Mouse (Mus musculus) MEL (cell line): Measurements from ENCODE around the gene Iqschfp. TPM values are rescaled to one million over a fixed set of nuclear protein-coding genes. Genes with fewer than 3 reads are reported as not detected.
"Not testable (repeated sequence)": the region's sequence is repeated elsewhere in the genome, so short reads cannot be mapped to it uniquely, and the experiment has no call there.

Experiments used
- DNase-seq: peaks from one replicate; pipeline ENCODE4 v3.0.0; 2011; ENCODE audit warnings: low read depth, low spot score
- H3K27ac ChIP-seq: 2 replicates; pipeline ENCODE4 v1.5.1; 2012; ENCODE audit warnings: low read depth, mild to moderate bottlenecking, control low read depth, low read length, moderate library complexity; ENCODE audit not compliant: control insufficient read depth
- H3K27me3 ChIP-seq, 2 experiments: fragments of 150-350 bp in 1 of 2; sonication (generic) in 1 of 2; 2 replicates each; pipeline ENCODE4 v1.6.1; 2012; ENCODE audit warnings: low read length in 2 of 2, mild to moderate bottlenecking in 2 of 2, improper control_type of control experiment in 1 of 2, moderate library complexity in 1 of 2; ENCODE audit not compliant: insufficient read depth in 2 of 2, control insufficient read depth in 1 of 2
- H3K36me3 ChIP-seq, 2 experiments: 2 replicates each; pipeline ENCODE4 v1.6.1; 2012 to 2014; ENCODE audit warnings: low read length in 2 of 2, improper control_type of control experiment in 1 of 2, inconsistent platforms in 1 of 2, mild to moderate bottlenecking in 1 of 2; ENCODE audit not compliant: insufficient read depth in 2 of 2, control insufficient read depth in 1 of 2
- H3K4me1 ChIP-seq, 2 experiments: fragments of 150-350 bp in 1 of 2; sonication (generic) in 1 of 2; 2 replicates each; pipeline ENCODE4 v1.6.1; 2012; ENCODE audit warnings: low read length in 2 of 2, improper control_type of control experiment in 1 of 2, mild to moderate bottlenecking in 1 of 2; ENCODE audit not compliant: insufficient read depth in 2 of 2, control insufficient read depth in 1 of 2
- H3K4me3 ChIP-seq, 2 experiments: fragments of 150-350 bp in 1 of 2; sonication (generic) in 1 of 2; 2 replicates each; pipeline ENCODE4 v1.5.1; 2012; ENCODE audit warnings: low read depth in 2 of 2, low read length in 2 of 2, mild to moderate bottlenecking in 2 of 2, moderate library complexity in 2 of 2, control low read depth in 1 of 2, improper control_type of control experiment in 1 of 2; ENCODE audit not compliant: control insufficient read depth in 1 of 2, insufficient read depth in 1 of 2
- H3K79me2 ChIP-seq: 2 replicates; pipeline ENCODE4 v1.6.1; 2012; ENCODE audit warnings: mild to moderate bottlenecking, low read length, moderate library complexity; ENCODE audit not compliant: control insufficient read depth, poor library complexity, insufficient read depth
- H3K9ac ChIP-seq: 2 replicates; pipeline ENCODE4 v1.6.1; 2012; ENCODE audit warnings: low read depth, mild to moderate bottlenecking, control low read depth, low read length, moderate library complexity; ENCODE audit not compliant: control insufficient read depth, poor library complexity, severe bottlenecking
- H3K9me3 ChIP-seq: fragments of 150-350 bp; sonication (generic); replicated peaks from 2 replicates; pipeline ENCODE4 v1.6.1; 2012; ENCODE audit warnings: mild to moderate bottlenecking, low read length, improper control_type of control experiment, moderate library complexity; ENCODE audit not compliant: insufficient read depth
- CHD1 ChIP-seq: IDR thresholded peaks from 2 replicates; pipeline ENCODE4 v1.6.1; 2012; ENCODE audit warnings: low read depth, mild to moderate bottlenecking, inconsistent platforms, low read length, improper control_type of control experiment
- MEF2A ChIP-seq: IDR thresholded peaks from 2 replicates; pipeline ENCODE4 v1.6.1; 2014; ENCODE audit warnings: low read depth, mild to moderate bottlenecking, inconsistent platforms, low read length, improper control_type of control experiment; ENCODE audit not compliant: poor library complexity, insufficient replicate concordance, severe bottlenecking; ENCODE audit errors: extremely low read depth
- MXI1 ChIP-seq: IDR thresholded peaks from 2 replicates; pipeline ENCODE4 v1.6.1; 2011; ENCODE audit warnings: mild to moderate bottlenecking, low read depth, low read length, improper control_type of control experiment
- NELFE ChIP-seq: IDR thresholded peaks from 2 replicates; pipeline ENCODE4 v1.6.1; 2011; ENCODE audit warnings: low read depth, low read length, improper control_type of control experiment
- RAD21 ChIP-seq: IDR thresholded peaks from 2 replicates; pipeline ENCODE4 v1.6.1; 2011; ENCODE audit warnings: mild to moderate bottlenecking, low read depth, low read length, improper control_type of control experiment
- TBP ChIP-seq: IDR thresholded peaks from 2 replicates; pipeline ENCODE4 v1.8.0; 2011; ENCODE audit warnings: low read depth, low read length, improper control_type of control experiment
- TCF12 ChIP-seq: IDR thresholded peaks from 2 replicates; pipeline ENCODE4 v1.6.1; 2014; ENCODE audit warnings: low read depth, mild to moderate bottlenecking, inconsistent platforms, low read length, improper control_type of control experiment, moderate library complexity
- USF1 ChIP-seq: IDR thresholded peaks from 2 replicates; pipeline ENCODE4 v1.6.1; 2014; ENCODE audit warnings: low read depth, mild to moderate bottlenecking, inconsistent platforms, low read length, improper control_type of control experiment, moderate library complexity
- USF2 ChIP-seq, 2 experiments: IDR thresholded peaks; 2 replicates each; pipeline ENCODE4 v1.6.1; 2011 to 2012; ENCODE audit warnings: improper control_type of control experiment in 2 of 2, low read length in 2 of 2, borderline replicate concordance in 1 of 2, inconsistent platforms in 1 of 2, low read depth in 1 of 2, mild to moderate bottlenecking in 1 of 2; ENCODE audit not compliant: insufficient read depth in 1 of 2
- polyA plus RNA-seq, 2 experiments: library from polyadenylated mRNA; stranded (reverse) in 1 of 2; unstranded in 1 of 2; fragments of >175 nt in 1 of 2; fragments of >200 nt in 1 of 2; gene quantifications; 2 replicates each; pipeline versions ENCODE4 v1.2.1 to v1.2.4; 2012; ENCODE audit warnings: low replicate concordance in 2 of 2, low read depth in 1 of 2; ENCODE audit not compliant: insufficient read length in 2 of 2, insufficient read depth in 1 of 2, missing spikeins in 1 of 2
- total RNA-seq: library from RNA; depleted of rRNA; stranded (reverse); fragments of 300-350 nt; gene quantifications from 2 replicates; pipeline ENCODE4 v1.2.3, GENCODE M21; 2012

Iqschfp gene
- total and polyA plus RNA-seq, 3 experiments, result not detected

GRCm38 (mm10) chr3:68096724-68097431 is 204.8 kb downstream of the Iqschfp start:
- no peaks in the 10 kb centered on the region for H3K4me1 ChIP-seq
- DNase-seq, result no peak
- TF ChIP-seq MXI1 (no peak), RAD21 (no peak), TCF12 (no peak)
- TF ChIP-seq, all 39 proteins: peak for 0
- Histone ChIP-seq H3K36me3 (no peaks in the 10 kb centered on the region), H3K27me3 (no peaks in the 10 kb centered on the region), H3K27ac (no peak overlapping the region), H3K9ac (no peak overlapping the region), H3K9me3 (no peaks in the 10 kb centered on the region), H3K4me3 (no peak overlapping the region), H3K79me2 (no peaks in the 10 kb centered on the region)

GRCm38 (mm10) chr3:68099561-68099960 is 207.5 kb downstream of the Iqschfp start:
- not testable (repeated sequence) for DNase-seq, H3K9me3 ChIP-seq

DNA sequence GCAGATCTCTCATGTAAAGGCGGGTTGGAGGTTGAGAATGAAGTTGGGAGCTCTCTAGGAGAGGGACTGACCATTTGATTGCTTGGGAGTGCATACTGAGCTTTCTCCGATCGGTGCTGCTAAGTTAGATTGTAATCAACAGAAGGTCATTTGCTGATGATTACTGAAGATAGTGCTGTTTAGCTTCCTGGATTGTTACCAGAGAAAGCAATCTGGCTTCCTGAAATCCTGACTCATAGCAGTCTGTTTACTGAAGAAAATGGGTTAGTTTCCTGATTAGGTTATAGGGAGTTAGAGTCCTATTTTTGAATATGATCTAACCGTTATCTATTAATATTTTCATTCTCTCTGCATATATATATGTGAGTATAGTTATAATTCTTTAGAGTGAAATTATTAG is 209.3 kb downstream of the Iqschfp start:
- DNase-seq, result no peak
- H3K36me3 ChIP-seq, result no peaks in the 10 kb centered on the region
- H3K4me3 ChIP-seq, result no peak overlapping the region
- no peaks in the 10 kb centered on the region for H3K9me3 ChIP-seq
- no peaks in the 10 kb centered on the region for H3K79me2 ChIP-seq
- TF ChIP-seq USF1 (no peak), TBP (no peak), MEF2A (no peak), USF2 (IDR thresholded peaks at IDR 0.05; ENCODE audit: borderline replicate concordance in 1 of 2, insufficient read depth in 1 of 2, low read depth in 1 of 2, low read length in 2 of 2) (no peak), NELFE (no peak), CHD1 (no peak)
- no peaks in the 10 kb centered on the region for H3K27me3 ChIP-seq
- no peak overlapping the region for H3K9ac ChIP-seq
- no peak overlapping the region for H3K27ac ChIP-seq
- H3K4me1 ChIP-seq, result no peaks in the 10 kb centered on the region

More at GRCm38 (mm10) chr3:68099561-68099960, 207.5 kb downstream of the Iqschfp start:
- not testable (repeated sequence) for H3K4me1 ChIP-seq, H3K4me3 ChIP-seq, H3K27me3 ChIP-seq, H3K9ac ChIP-seq, H3K36me3 ChIP-seq, H3K27ac ChIP-seq, H3K79me2 ChIP-seq
